Mouse (Mus musculus) CD8-positive naive resting alpha-beta T cell, adult 2 months (primary cell): ENCODE data around the gene Il1f5.

Experiments
- DNase-seq, 2 experiments: peaks; one replicate each; pipeline ENCODE4 v3.0.0; 2022; ENCODE audit warnings: low read depth in 2 of 2, low spot score in 2 of 2

The Il1f5 gene

DNA sequence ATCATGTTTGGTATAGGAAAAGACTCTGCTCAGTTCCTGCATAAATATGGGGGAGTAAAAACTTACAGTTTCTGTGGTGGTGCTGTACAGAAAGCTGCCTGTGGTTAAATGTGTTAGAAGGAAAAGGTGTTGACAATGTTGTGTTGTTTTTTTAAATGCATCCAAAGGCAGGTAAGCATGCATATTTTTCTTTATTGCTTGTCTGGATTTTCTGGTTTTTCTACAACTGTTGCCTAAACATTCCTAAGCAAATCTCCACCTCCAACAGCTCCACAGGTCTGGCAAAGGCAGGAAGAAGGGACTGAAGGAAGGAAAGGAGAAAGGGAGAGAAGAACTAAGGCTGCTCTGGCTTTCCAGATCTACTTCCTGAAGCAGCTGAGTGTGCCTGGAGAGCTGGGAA, at the start of gene Il1f5:
Gene Il1f5, plus strand, starts transcription at position 301 of the 400 bp plus-strand sequence.
- no peak for DNase-seq

DNA sequence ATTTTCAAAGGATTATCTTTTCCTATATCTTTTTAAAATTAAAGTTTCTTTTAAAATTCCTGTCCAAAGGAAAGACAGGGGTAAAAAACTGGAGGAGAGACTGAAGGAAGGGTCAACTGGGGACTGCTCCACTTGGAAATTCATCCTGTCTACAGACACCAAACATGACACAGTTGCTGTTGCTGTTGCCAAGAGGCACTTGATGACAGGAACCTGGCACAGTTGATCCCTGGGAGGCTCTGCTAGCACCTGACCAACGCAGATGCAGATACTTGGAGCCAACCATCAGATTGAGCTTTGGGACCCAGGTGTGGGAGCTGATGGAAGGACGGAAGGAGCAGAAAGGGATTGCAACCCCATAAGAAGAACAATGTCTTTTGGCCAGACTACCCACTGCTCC, 49.6 kb upstream of the Il1f5 start:
- DNase-seq, result no peak

DNA sequence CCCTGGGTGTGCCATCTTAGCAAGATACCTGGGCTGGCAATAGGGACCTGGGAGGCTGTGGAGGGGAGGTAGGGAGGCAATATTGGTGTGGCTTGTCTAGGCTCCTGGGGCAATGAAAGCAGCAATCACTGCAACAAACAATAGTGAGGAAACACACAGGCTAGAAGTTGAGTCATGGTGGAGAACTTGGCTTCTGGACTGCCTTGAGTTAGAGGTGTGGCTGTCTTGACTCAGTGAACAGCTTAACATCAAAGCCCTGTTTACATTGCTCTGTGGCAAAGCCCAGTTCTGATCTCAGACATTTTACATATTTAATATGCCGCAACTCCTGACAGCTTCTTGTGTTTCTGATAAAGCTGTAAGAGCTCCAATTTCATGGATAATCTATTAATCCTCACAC, 9.3 kb upstream of the Il1f5 start:
- no peak for DNase-seq

DNA sequence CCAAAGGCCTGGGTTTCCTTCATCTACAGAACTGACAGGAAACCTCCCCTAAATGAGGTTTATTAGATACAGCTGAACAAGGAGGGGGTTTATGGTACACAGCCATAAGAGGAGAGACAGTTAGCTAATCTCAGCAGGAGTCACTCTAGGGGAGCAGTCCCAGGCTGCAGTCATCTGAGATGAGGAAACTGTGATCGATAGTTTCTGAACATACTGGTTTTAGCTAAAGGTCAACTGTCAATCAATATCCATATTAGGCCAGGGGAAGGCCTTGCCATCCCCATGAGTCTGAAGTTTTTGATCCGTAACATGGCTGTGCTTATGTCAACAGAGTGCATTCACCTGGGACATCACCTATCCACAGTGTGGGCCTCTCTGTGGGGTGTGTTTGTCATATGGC, 3.1 kb upstream of the Il1f5 start:
- no peak for DNase-seq

DNA sequence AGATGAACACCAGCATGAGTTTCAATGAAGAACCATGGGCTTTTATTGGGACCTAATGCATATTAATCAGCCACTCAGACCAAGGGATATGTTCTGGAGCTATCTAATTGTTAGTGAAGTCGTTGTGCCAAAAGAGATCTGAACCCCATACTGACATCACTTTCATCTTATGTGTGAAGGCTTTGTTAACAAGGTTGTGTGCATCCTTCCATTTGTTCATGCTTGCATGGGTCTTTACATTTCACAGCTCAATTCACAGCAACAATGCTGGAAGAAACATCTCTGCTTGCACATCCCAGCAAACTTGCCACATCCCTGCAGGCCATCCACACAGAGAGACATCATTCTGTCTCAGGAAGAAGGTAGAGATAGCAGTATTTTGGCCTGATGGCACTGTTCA, 1.6 kb upstream of the Il1f5 start:
- DNase-seq, result no peak

DNA sequence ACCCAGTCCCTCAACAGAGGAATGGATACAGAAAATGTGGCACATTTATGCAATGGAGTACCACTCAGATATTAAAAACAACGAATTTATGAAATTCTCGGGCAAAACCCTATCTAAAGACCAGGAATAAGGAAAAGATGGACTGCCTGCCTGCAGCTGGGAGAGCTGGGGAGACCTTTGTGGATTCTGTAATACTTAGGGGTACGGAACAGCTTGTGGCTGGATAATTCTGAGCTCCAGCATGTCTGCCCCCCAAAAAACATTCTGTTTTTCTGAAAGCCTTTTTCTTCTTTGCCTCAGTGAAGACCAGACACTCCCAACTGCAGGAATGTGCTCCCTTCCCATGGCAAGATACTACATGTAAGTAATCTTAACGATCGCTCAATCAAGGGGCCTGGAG, 14.1 kb downstream of the Il1f5 start, which contains the start of gene Il1f10:
Gene Il1f10, plus strand, starts transcription at position 301 of the 400 bp plus-strand sequence.
- DNase-seq, result no peak

DNA sequence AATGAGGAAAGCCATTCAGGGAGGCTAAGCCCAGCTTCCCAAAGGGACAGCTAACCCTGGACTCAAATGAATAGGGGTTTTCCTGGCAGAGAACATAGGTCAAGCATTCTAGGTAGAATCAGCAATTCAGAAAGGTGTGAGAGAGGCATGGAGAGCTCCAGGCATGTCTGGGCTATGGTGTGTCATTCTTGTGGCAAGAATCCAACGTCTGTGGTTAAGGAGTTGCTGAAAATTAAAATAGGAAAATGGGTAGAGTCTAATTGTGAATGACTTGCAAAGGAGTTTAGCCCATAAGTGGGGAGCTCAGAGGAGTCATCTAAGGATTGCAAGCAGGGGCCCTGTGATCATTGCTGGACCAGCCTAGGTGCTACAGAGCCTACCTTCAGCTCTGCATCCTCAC, 17.9 kb downstream of the Il1f5 start:
- no peak for DNase-seq

DNA sequence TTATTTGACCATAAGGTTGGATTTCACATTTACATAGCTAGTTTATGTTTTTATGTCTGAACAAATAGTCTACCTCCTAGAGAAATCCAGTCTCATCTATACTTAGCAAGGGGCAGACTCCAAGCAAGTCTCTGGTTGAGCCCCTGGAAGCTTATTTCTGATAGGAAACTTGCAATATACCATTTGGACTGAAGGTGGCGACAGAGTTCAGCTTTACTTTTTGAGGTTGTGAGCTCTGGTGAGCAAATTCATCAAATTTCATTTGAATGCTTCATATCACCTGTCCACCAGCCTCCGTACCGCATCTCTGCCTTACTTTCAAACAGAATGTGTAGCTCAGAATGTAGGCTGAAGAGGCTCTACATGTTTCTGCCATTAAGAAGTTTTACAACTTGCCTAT, 20.1 kb downstream of the Il1f5 start:
- DNase-seq, result peak; percentile 6 to 41

DNA sequence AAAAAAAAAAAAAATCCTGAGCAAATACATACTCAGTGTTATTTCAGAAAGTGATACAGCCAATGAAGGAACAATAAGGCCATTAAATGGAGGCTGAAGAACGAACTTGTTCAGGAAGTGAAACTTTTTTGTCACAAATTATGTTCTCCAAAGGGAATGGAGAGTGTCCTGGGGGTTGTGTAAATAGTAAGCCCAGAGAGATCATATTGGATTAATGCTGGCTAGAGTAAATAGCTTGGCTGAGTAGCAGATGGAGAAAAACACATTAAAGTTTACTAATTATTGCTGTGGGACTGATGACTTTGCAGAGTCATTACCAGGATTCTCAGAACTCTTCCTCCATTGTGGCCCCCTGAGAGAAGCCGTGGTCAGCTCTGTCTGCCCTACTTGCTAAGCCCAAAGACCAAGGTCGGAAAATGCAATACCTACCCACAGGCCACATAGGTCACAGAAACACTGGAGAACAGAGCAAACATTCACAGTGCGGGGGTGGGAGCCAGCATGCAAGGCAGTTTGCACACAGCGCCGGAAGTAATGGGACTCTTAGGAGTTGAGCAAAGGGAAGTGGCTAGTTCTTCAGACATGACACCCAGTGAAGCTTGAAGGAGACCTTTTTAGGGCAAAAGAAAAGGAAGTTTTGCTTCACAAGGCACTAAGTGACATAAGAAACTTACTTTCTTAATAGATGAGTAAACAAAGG, 34.7 kb downstream of the Il1f5 start:
- DNase-seq, result no peak

DNA sequence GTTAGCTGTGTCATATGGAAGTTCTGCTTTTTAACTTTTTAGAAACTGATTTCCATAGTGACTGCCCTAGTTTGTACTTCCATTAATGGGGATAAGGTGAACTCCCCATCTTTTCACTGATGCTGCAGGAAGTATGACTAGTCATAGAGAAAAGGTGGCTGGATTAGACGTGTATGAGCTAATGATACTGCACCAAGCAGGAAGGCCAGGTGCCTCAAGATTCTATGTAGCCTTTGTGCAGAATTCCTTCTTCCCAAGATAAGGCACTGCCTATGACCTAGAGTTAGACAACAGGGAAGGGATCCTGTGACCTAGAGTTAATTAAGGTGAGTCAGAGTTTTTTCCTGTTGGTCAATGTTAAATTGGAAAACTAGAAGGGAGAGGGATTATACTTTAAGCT, 40.2 kb downstream of the Il1f5 start:
- DNase-seq, result no peak

DNA sequence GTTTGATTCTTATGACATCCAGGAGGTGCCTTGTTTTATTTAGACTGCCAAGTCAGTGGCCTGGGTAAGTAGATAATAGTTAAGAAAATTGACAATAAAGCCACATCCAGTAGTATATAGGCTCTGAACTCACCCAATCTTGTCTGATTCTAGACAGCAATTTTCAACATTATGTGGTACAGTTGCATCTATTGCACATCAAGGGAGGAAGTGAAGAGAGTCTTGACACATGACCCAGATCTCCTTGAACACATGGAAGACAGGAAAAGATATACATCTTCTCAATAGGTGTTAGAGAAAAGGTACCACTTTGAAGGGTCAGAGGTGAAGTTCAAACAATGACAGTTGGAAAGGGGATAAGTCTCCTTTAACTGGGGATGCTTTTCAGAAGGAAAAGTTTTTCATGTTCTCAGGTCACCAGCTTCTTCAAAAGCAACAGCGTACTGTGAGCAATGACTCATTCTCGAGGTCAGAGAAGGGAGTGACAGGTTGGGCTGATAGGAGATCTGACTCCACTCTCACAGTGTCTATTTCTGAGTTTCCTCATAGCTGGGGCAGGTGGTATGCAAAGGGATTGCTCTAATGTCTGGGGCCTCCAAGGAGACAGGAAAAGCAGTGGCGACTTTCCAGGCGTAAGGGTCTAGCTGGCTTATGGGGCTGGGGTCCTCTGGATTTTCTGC, 41.3 kb downstream of the Il1f5 start:
- DNase-seq, result no peak
